Mouse (Mus musculus) regulatory T cell (primary cell): ENCODE data around the gene Scaf4.
"Not testable (repeated sequence)": the region's sequence is repeated elsewhere in the genome, so short reads cannot be mapped to it uniquely, and the experiment has no call there.

Experiments used
- in situ Hi-C: fragments of 300-600 bp; cut with MboI, MseI; formaldehyde crosslinking; loops from one replicate; pipeline ENCODE4 v1.15.1; 2025; ENCODE audit warnings: high pct_unique_total_duplicates

The Scaf4 gene

GRCm38 (mm10) chr16:90242426-90243304 lies 41.6 kb downstream of the Scaf4 start:
- in situ Hi-C loops: loop anchor here (25.0 kb wide), 1 partner anchor 770 kb away; the partner anchor contains the start of gene Synj1

- in situ Hi-C loops: loop anchor here (25.0 kb wide), 1 partner anchor 770 kb away; the partner anchor contains the start of gene Synj1
Measured at GRCm38 (mm10) chr16:90241875-90242274, 42.4 kb downstream of the Scaf4 start.

- in situ Hi-C loops: loop anchor here (25.0 kb wide), 1 partner anchor 773 kb away; the partner anchor contains the start of gene Synj1
Measured at GRCm38 (mm10) chr16:90239128-90239746, 45.1 kb downstream of the Scaf4 start.

- in situ Hi-C loops: loop anchor here (25.0 kb wide), 1 partner anchor 777 kb away; the partner anchor contains the start of gene Synj1
Measured at GRCm38 (mm10) chr16:90235188-90235587, 49.1 kb downstream of the Scaf4 start.

GRCm38 (mm10) chr16:90234617-90235016 lies 49.7 kb downstream of the Scaf4 start:
- in situ Hi-C loops: loop anchor here (5.0 to 25.0 kb wide), 2 partner anchors 33 to 778 kb away; partner anchors contain the start of gene Synj1

- in situ Hi-C loops: loop anchor here (5.0 to 25.0 kb wide), 2 partner anchors 34 to 779 kb away; partner anchors contain the start of gene Synj1
Measured at GRCm38 (mm10) chr16:90233702-90234101, 50.6 kb downstream of the Scaf4 start.

- in situ Hi-C loops: loop anchor here (5.0 to 25.0 kb wide), 2 partner anchors 36 to 781 kb away; partner anchors contain the start of gene Synj1
Measured at GRCm38 (mm10) chr16:90231302-90231701, 53.0 kb downstream of the Scaf4 start.

- in situ Hi-C loops: loop anchor here (5.0 to 25.0 kb wide), 2 partner anchors 37 to 782 kb away; partner anchors contain the start of gene Synj1
Measured at GRCm38 (mm10) chr16:90229897-90230296, 54.4 kb downstream of the Scaf4 start.

- in situ Hi-C loops: no loop called here
Measured at GRCm38 (mm10) chr16:90221441-90222070, 62.7 kb downstream of the Scaf4 start.

- in situ Hi-C loops: no loop called here
Measured at GRCm38 (mm10) chr16:90220892-90221431, 63.3 kb downstream of the Scaf4 start.

- in situ Hi-C loops: no loop called here
Measured at GRCm38 (mm10) chr16:90220026-90220891, 64.0 kb downstream of the Scaf4 start, which contains the start of gene Sod1. Gene Sod1, plus strand, starts transcription at chr16:90220754.

GRCm38 (mm10) chr16:90219445-90219844 lies 64.9 kb downstream of the Scaf4 start:
- in situ Hi-C loops: not testable (repeated sequence)

GRCm38 (mm10) chr16:90217926-90218325 lies 66.4 kb downstream of the Scaf4 start:
- in situ Hi-C loops: no loop called here

GRCm38 (mm10) chr16:90217356-90217755 lies 66.9 kb downstream of the Scaf4 start:
- in situ Hi-C loops: no loop called here

- in situ Hi-C loops: no loop called here
Measured at GRCm38 (mm10) chr16:90216414-90216813, 67.9 kb downstream of the Scaf4 start.

GRCm38 (mm10) chr16:90215879-90216278 lies 68.4 kb downstream of the Scaf4 start:
- in situ Hi-C loops: not testable (repeated sequence)

- in situ Hi-C loops: no loop called here
Measured at GRCm38 (mm10) chr16:90214731-90215565, 69.4 kb downstream of the Scaf4 start.

- in situ Hi-C loops: no loop called here
Measured at GRCm38 (mm10) chr16:90213477-90214339, 70.6 kb downstream of the Scaf4 start.
